Mouse (Mus musculus) lung, embryonic 15.5 days (tissue): Measurements from ENCODE around the gene Irs1. TPM values are rescaled to one million over a fixed set of nuclear protein-coding genes. Genes with fewer than 3 reads are reported as not detected.

Source experiments
- ATAC-seq: fragments of 200-750 bp; cut with Nextera tagmentation; 2 replicates; pipeline ENCODE4 v1.8.0; 2017; ENCODE audit warnings: moderate number of reproducible peaks, borderline replicate concordance; ENCODE audit not compliant: low FRiP score, low TSS enrichment; ENCODE audit errors: extremely low read depth
- H3K27ac ChIP-seq: fragments of 300-500 bp; sonication (generic); 2 replicates; pipeline ENCODE4 v1.5.1; 2015; ENCODE audit warnings: moderate library complexity, mild to moderate bottlenecking, inconsistent platforms
- H3K27me3 ChIP-seq: fragments of 300-500 bp; sonication (generic); 2 replicates; pipeline ENCODE4 v1.6.1; 2015; ENCODE audit warnings: inconsistent platforms
- H3K36me3 ChIP-seq: fragments of 300-500 bp; sonication (generic); 2 replicates; pipeline ENCODE4 v1.6.1; 2015; ENCODE audit warnings: inconsistent platforms
- H3K4me1 ChIP-seq: fragments of 300-500 bp; sonication (generic); 2 replicates; pipeline ENCODE4 v1.6.1; 2015; ENCODE audit warnings: inconsistent platforms
- H3K4me2 ChIP-seq: fragments of 300-500 bp; sonication (generic); 2 replicates; pipeline ENCODE4 v1.6.1; 2015; ENCODE audit warnings: inconsistent platforms, mild to moderate bottlenecking, moderate library complexity
- H3K4me3 ChIP-seq: fragments of 300-500 bp; sonication (generic); 2 replicates; pipeline ENCODE4 v1.5.1; 2015; ENCODE audit warnings: mild to moderate bottlenecking, inconsistent platforms
- H3K9ac ChIP-seq: fragments of 300-500 bp; sonication (generic); 2 replicates; pipeline ENCODE4 v1.6.1; 2015; ENCODE audit warnings: inconsistent platforms
- H3K9me3 ChIP-seq: fragments of 300-500 bp; sonication (generic); 2 replicates; pipeline ENCODE4 v1.6.1; 2016; ENCODE audit warnings: inconsistent platforms
- WGBS: fragments of 180-500 bp; shearing (Covaris S2); methylation state at CpG from one replicate; pipeline ENCODE4 v1.1.7; 2015; 5-methylcytosine and 5-hydroxymethylcytosine counted together
- polyA plus RNA-seq: library from polyadenylated mRNA; unstranded; fragments of >200 nt; fragmentation: Nextera tagmentation; extraction: Ambion mirVana; gene quantifications from 2 replicates; pipeline ENCODE4 v1.2.1, GENCODE M21; 2015

The Irs1 gene
- polyA plus RNA-seq, 1 experiment from 2014 or later = 12.7 TPM

GRCm38 (mm10) chr1:82200636-82201035 lies 90.6 kb downstream of the Irs1 start:
- Histone ChIP-seq H3K36me3 (no peaks in the 10 kb centered on the region), H3K9ac (no peak overlapping the region), H3K4me1 (peaks cover 29% of the 10 kb centered on the region), H3K4me3 (no peak overlapping the region), H3K27me3 (no peaks in the 10 kb centered on the region), H3K9me3 (no peaks in the 10 kb centered on the region), H3K4me2 (no peak overlapping the region), H3K27ac (peak overlapping the region; percentile 26; the same call in 1 of the 2 replicates)
- WGBS = 45% methylated on average over 7 of the region's 7 CpGs
- no peak for ATAC-seq

DNA sequence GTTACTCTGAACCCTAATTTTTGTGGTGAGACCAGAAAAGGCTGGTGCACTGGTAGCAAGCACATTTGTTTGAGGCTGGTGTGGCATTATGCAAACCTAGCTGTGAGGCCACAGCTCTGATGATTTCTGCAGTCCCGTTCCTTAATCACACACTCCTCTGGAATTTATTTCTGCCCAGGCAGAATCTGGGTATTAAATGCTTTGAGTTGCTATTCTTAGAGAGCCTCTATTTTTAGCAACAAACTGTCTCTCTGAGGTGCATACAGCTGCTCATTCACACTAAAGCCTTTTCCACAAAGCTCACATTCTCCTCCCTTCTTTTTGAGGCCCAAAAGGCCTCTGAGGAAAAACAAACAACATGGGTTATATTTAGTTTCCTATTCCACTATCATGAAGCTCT lies 91.3 kb downstream of the Irs1 start:
- no peaks in the 10 kb centered on the region for H3K27me3 ChIP-seq
- no peak overlapping the region for H3K4me2 ChIP-seq
- no peak overlapping the region for H3K4me3 ChIP-seq
- H3K9ac ChIP-seq = no peak overlapping the region
- 4% methylated on average over 1 of the region's 1 CpGs for WGBS
- no peaks in the 10 kb centered on the region for H3K9me3 ChIP-seq
- H3K4me1 ChIP-seq = peaks cover 29% of the 10 kb centered on the region
- peak overlapping the region; percentile 35; the same call in 1 of the 2 replicates for H3K27ac ChIP-seq
- no peaks in the 10 kb centered on the region for H3K36me3 ChIP-seq
- ATAC-seq = no peak; the same call in 1 of the 2 replicates

DNA sequence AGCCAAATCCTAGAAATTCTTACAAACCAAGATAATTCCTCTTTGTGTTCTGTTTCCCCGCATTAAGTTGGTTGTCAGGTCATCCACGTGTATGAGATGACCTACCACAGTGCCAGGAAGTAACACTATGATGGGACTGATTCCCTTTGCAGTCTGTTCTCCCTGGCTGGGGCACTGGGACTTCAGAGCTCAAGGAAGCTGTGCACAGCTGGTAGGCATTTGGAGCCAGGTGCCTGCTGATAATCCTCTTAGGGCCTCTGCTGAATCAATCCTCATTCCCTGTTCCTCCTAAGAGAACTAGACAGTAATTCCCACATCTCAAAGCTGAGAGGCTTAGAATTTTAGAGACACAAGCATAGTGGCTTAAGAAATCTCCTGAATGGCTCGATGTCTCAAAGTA lies 99.6 kb downstream of the Irs1 start:
- ATAC-seq = no peak

DNA sequence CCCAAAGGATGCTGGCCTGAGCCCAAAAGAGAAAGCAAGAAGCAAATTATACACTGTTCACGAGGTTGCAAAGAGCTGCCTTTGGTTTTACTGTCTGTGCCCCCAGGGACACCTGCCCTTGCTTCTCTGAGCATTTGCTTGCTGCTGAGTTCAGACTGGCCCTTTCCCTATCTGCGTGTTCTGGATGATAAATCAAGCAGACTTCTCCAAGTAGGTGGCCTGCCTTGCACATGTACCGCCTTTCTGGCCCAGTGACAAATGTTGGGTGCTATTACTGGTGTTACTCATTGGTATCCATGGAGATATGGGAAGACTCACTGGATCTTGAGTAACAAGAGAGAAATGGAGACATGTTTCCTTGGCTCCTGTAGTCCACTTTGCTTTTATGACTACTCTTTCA lies 101.7 kb downstream of the Irs1 start:
- WGBS = 43% methylated on average over 3 of the region's 3 CpGs
- no peaks in the 10 kb centered on the region for H3K27me3 ChIP-seq
- no peak overlapping the region for H3K4me2 ChIP-seq
- no peaks in the 10 kb centered on the region; the same call in 1 of the 2 replicates for H3K4me1 ChIP-seq
- no peak overlapping the region for H3K9ac ChIP-seq
- H3K36me3 ChIP-seq = no peaks in the 10 kb centered on the region
- H3K27ac ChIP-seq = no peak overlapping the region
- no peak for ATAC-seq
- H3K4me3 ChIP-seq = no peak overlapping the region
- no peaks in the 10 kb centered on the region for H3K9me3 ChIP-seq

More for the DNA sequence above, 99.6 kb downstream of the Irs1 start:
- no peak overlapping the region for H3K9ac ChIP-seq
- WGBS = 44% methylated on average over 3 of the region's 3 CpGs
- no peaks in the 10 kb centered on the region for H3K36me3 ChIP-seq
- no peaks in the 10 kb centered on the region for H3K9me3 ChIP-seq
- no peak overlapping the region for H3K4me2 ChIP-seq
- H3K27ac ChIP-seq = no peak overlapping the region
- H3K4me3 ChIP-seq = no peak overlapping the region
- no peaks in the 10 kb centered on the region; the same call in 1 of the 2 replicates for H3K4me1 ChIP-seq
- H3K27me3 ChIP-seq = no peaks in the 10 kb centered on the region

GRCm38 (mm10) chr1:82188549-82189231 lies 102.5 kb downstream of the Irs1 start:
- Histone ChIP-seq H3K4me2 (no peak overlapping the region), H3K9me3 (no peaks in the 10 kb centered on the region), H3K36me3 (no peaks in the 10 kb centered on the region), H3K27ac (no peak overlapping the region), H3K9ac (no peak overlapping the region), H3K27me3 (no peaks in the 10 kb centered on the region), H3K4me1 (no peaks in the 10 kb centered on the region; the same call in 1 of the 2 replicates), H3K4me3 (no peak overlapping the region)
- WGBS = 77% methylated on average over 10 of the region's 10 CpGs
- no peak for ATAC-seq

- Histone ChIP-seq H3K9ac (no peak overlapping the region), H3K4me1 (no peaks in the 10 kb centered on the region), H3K4me3 (no peak overlapping the region), H3K9me3 (no peaks in the 10 kb centered on the region), H3K4me2 (no peak overlapping the region), H3K27ac (no peak overlapping the region), H3K27me3 (no peaks in the 10 kb centered on the region), H3K36me3 (no peaks in the 10 kb centered on the region)
- 38% methylated on average over 8 of the region's 8 CpGs for WGBS
- peak; percentile 73; the same call in 1 of the 2 replicates for ATAC-seq
Measured at GRCm38 (mm10) chr1:82183913-82184442, 107.2 kb downstream of the Irs1 start.

Other genes with a start within 250 kb of the Irs1 start
- gene Gm9747, start 58.3 kb downstream of the Irs1 start, polyA plus RNA-seq = 35.0 TPM in 2 replicates
- 10.6 and 11.7 TPM in 2 replicates for gene Rhbdd1, start 25.0 kb upstream of the Irs1 start, polyA plus RNA-seq